Mouse (Mus musculus): ENCODE data around the gene Fam161a. TPM values are rescaled to one million over a fixed set of nuclear protein-coding genes. Genes with fewer than 3 reads are reported as not detected.
A peak's percentile ranks its signal among the peaks of the same experiment; 100 is the strongest.

Gene Fam161a
- polyA plus RNA-seq, 1 experiment from 2014 or later, result 0.89 TPM

GRCm38 (mm10) chr11:22978215-22978614 is 29.1 kb upstream of the Fam161a start:
- Histone ChIP-seq H3K27me3 (no peaks in the 10 kb centered on the region), H3K9me3 (replicated peaks) (no peaks in the 10 kb centered on the region), H3K27ac (no peak overlapping the region), H3K4me2 (no peak overlapping the region), H3K4me3 (no peak overlapping the region), H3K9ac (no peak overlapping the region), H3K4me1 (replicated peaks) (peaks cover 29% of the 10 kb centered on the region), H3K36me3 (peaks cover 15% of the 10 kb centered on the region; the same call in 1 of the 2 replicates)
- WGBS, result 83% methylated on average over 3 of the region's 3 CpGs
- no peak for ATAC-seq (replicated peaks; ENCODE audit: insufficient number of reproducible peaks, insufficient read depth, low FRiP score, low read depth)

DNA sequence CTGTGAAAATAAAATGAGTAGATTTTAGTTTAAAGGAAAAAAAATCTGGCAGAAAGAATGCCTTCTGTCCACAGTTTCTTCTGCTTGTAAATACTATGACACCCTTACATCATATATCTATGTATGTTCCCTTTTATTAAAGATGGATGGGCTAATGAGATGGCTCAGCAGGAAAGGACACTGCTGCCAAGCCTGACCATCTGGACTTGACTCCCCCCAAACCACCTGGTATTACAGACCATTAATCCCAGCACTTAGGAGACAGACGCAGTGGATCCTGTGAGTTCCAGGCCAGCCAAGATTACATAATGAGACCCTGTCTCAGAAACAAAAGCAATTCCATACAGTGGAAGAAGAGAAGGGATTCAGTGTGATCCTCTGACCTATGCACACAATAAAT is 28.6 kb upstream of the Fam161a start:
- H3K27me3 ChIP-seq, result no peaks in the 10 kb centered on the region
- H3K27ac ChIP-seq, result no peak overlapping the region
- H3K4me2 ChIP-seq, result no peak overlapping the region
- no peaks in the 10 kb centered on the region for H3K9me3 ChIP-seq (replicated peaks)
- 52% methylated on average over 1 of the region's 1 CpGs for WGBS
- H3K4me3 ChIP-seq, result no peak overlapping the region
- peaks cover 15% of the 10 kb centered on the region; the same call in 1 of the 2 replicates for H3K36me3 ChIP-seq
- H3K4me1 ChIP-seq (replicated peaks), result peaks cover 29% of the 10 kb centered on the region
- ATAC-seq (replicated peaks; ENCODE audit: insufficient number of reproducible peaks, insufficient read depth, low FRiP score, low read depth), result no peak
- H3K9ac ChIP-seq, result no peak overlapping the region

DNA sequence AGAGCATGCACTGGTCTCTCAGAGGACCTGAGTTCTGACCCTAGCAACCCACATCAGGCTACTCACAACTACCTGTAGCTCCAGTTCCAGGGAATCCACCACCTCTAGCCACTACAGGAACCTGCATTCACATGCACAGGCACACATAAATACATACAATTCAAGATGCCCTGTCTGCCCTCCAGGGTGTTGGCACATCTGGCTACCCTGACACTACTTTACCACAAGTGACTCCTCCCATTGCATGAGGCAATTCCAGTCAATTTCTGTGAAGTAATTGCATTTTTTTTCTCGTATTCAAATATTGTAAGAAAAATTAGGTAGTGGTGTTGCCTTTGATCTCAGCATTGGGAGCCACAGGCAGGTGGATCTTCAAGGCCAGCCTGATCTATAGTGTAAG is 28.1 kb upstream of the Fam161a start:
- 82% methylated on average over 1 of the region's 1 CpGs for WGBS
- ATAC-seq (replicated peaks; ENCODE audit: insufficient number of reproducible peaks, insufficient read depth, low FRiP score, low read depth), result no peak
- no peak overlapping the region for H3K9ac ChIP-seq
- H3K27ac ChIP-seq, result no peak overlapping the region
- H3K4me2 ChIP-seq, result no peak overlapping the region
- H3K4me1 ChIP-seq (replicated peaks), result peaks cover 28% of the 10 kb centered on the region
- no peak overlapping the region for H3K4me3 ChIP-seq
- no peaks in the 10 kb centered on the region for H3K27me3 ChIP-seq
- H3K36me3 ChIP-seq, result peaks cover 15% of the 10 kb centered on the region; the same call in 1 of the 2 replicates
- H3K9me3 ChIP-seq (replicated peaks), result no peaks in the 10 kb centered on the region

DNA sequence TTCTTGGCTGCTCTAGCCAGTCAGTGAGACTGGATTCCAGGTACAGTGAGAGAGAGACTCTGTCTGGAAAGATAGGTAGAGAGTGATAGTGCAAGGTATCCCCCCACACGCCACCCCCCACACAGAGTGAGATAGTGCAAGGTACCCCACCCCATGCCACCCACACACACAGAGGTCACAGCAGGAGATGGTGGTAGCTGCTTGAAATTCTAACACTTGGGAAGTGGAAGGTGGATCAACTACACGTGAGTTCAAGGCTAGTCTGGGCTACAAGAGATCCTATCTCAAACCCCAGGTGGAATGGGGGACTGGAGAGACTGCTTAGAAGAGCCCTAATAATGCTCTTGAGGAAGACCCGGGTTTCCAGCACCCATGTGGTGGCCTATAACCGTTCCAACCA is 26.3 kb upstream of the Fam161a start:
- H3K4me3 ChIP-seq, result peak overlapping the region; percentile 82
- H3K9ac ChIP-seq, result peak overlapping the region; percentile 79
- peaks cover 15% of the 10 kb centered on the region; the same call in 1 of the 2 replicates for H3K36me3 ChIP-seq
- 36% methylated on average over 4 of the region's 4 CpGs for WGBS
- peaks cover 19% of the 10 kb centered on the region for H3K4me1 ChIP-seq (replicated peaks)
- H3K9me3 ChIP-seq (replicated peaks), result no peaks in the 10 kb centered on the region
- peak overlapping the region; percentile 98 for H3K27ac ChIP-seq
- H3K27me3 ChIP-seq, result no peaks in the 10 kb centered on the region
- H3K4me2 ChIP-seq, result peak overlapping the region; percentile 77
- ATAC-seq (replicated peaks; ENCODE audit: insufficient number of reproducible peaks, insufficient read depth, low FRiP score, low read depth), result no peak

DNA sequence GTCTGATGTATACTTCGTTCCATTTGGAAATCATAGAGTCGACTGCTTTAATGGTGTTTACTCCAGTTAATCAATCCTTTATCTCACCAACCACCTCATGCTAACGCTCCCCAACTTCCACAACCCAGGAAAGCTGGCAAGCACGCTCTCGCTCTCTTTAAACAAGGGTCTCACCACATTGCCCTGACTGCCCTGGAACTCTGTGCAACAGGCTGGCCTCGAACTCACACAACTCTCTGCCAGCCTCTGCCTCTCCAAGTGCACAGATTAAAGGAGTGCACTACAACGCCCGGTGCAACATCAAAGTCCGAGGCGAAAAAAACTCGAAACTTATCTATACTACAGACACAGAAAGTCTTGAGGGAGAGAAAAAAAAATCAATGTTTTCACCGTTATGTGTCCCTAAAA is 25.8 kb upstream of the Fam161a start:
- peaks cover 19% of the 10 kb centered on the region for H3K4me1 ChIP-seq (replicated peaks)
- H3K27me3 ChIP-seq, result no peaks in the 10 kb centered on the region
- peak overlapping the region; percentile 82 for H3K4me3 ChIP-seq
- 2% methylated on average over 12 of the region's 12 CpGs for WGBS
- peak; percentile 12; the same call in 1 of the 2 replicates for ATAC-seq (replicated peaks; ENCODE audit: insufficient number of reproducible peaks, insufficient read depth, low FRiP score, low read depth)
- H3K27ac ChIP-seq, result peak overlapping the region; percentile 98
- H3K9me3 ChIP-seq (replicated peaks), result no peaks in the 10 kb centered on the region
- peak overlapping the region; percentile 79 for H3K9ac ChIP-seq
- H3K36me3 ChIP-seq, result peaks cover 15% of the 10 kb centered on the region; the same call in 1 of the 2 replicates
- H3K4me2 ChIP-seq, result peak overlapping the region; percentile 77

DNA sequence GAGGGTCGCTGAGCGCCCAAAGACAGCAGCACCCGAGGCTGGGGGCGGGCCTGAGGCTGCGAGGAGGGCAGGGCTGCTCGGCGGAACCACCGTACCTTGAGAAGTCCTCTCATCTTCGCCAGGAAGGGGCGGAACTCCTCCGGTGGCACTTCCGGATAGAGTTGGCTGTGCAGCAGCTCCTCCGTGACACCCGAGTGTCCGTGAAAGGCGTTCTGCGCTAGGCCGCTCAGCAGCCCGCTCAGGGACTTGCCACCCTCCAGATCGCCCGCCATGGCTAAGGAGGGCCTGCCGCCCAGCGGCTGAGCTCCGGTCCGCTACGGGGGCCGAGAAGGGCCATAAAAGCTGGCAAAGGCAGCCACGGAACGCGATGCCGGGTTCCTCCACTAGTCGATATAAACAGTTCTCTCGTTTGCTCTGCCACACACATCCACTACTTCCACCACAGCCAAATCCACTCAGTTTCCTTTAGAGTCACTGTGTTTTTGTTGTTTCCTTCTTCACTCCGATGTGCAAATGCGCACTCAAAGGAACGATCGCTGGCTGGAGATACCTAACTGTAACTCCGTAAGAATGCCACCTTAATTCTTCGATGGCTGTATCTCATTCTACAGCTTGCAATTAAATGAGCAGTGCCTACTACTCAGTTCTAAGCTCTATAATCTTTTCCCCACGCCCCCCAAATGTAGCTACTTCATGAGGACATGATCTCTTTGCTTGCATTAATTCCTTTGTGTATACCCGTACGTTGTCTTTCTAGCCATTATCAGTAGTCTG is 25.2 kb upstream of the Fam161a start, which contains the start of the genes Gm28048 and Commd1:
Gene Gm28048 (minus strand): TSS at position 107 of the 774 bp plus-strand sequence.
Gene Commd1 (minus strand): TSS at position 399 of the 774 bp plus-strand sequence.
- peak within 1 kb of the TSS; percentile 77 for H3K4me2 ChIP-seq
- H3K4me1 ChIP-seq (replicated peaks), result peaks cover 16% of the 10 kb centered on the region
- H3K27me3 ChIP-seq, result no peaks in the 10 kb centered on the region
- 3% methylated on average over 42 of the region's 42 CpGs for WGBS
- ATAC-seq (replicated peaks; ENCODE audit: insufficient number of reproducible peaks, insufficient read depth, low FRiP score, low read depth), result peak; percentile 91
- H3K36me3 ChIP-seq, result peaks cover 11% of the 10 kb centered on the region; the same call in 1 of the 2 replicates
- H3K27ac ChIP-seq, result peak within 1 kb of the TSS; percentile 98
- H3K4me3 ChIP-seq, result peak within 1 kb of the TSS; percentile 82
- peak within 1 kb of the TSS; percentile 79 for H3K9ac ChIP-seq
- H3K9me3 ChIP-seq (replicated peaks), result no peaks in the 10 kb centered on the region

GRCm38 (mm10) chr11:22982846-22983245 is 24.5 kb upstream of the Fam161a start:
- Histone ChIP-seq H3K4me1 (replicated peaks) (peaks cover 16% of the 10 kb centered on the region), H3K4me2 (peak overlapping the region; percentile 77), H3K27me3 (no peaks in the 10 kb centered on the region), H3K27ac (0 out of 2 replicates have a peak overlapping the region, but pooled peaks have one; percentile 98), H3K9me3 (replicated peaks) (no peaks in the 10 kb centered on the region), H3K36me3 (0 out of 2 replicates have a peak, but pooled peaks cover 5% of the 10 kb centered on the region), H3K9ac (no peak overlapping the region), H3K4me3 (no peak overlapping the region)
- WGBS, result 75% methylated on average over 6 of the region's 6 CpGs
- ATAC-seq (replicated peaks; ENCODE audit: insufficient number of reproducible peaks, insufficient read depth, low FRiP score, low read depth), result no peak

DNA sequence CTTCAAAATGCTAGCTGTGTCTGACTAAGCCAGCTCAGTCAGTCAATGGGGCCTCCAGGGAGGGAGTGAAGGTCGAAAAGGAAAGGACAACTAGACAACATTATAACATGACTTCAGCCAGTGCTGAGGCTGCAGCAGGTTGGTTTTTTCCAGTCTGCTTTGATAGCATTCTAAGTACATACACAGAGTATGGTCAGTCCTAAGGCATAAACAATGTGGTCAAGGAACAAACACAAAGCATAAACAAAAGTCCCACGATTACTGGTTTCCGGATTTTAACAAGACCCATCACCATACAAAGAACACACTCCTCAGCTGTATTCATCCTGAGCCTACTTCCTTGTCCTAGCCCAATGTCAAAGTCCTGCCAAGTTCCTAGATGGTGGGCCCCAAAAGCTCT is 21.8 kb upstream of the Fam161a start:
- no peak for ATAC-seq (replicated peaks; ENCODE audit: insufficient number of reproducible peaks, insufficient read depth, low FRiP score, low read depth)
- H3K4me2 ChIP-seq, result no peak overlapping the region
- peaks cover 10% of the 10 kb centered on the region for H3K4me1 ChIP-seq (replicated peaks)
- H3K27me3 ChIP-seq, result no peaks in the 10 kb centered on the region
- no peak overlapping the region for H3K9ac ChIP-seq
- H3K9me3 ChIP-seq (replicated peaks), result no peaks in the 10 kb centered on the region
- no peak overlapping the region for H3K27ac ChIP-seq
- 74% methylated on average over 3 of the region's 3 CpGs for WGBS
- no peak overlapping the region for H3K4me3 ChIP-seq
- H3K36me3 ChIP-seq, result no peaks in the 10 kb centered on the region

GRCm38 (mm10) chr11:22987357-22987756 is 20.0 kb upstream of the Fam161a start:
- ATAC-seq (replicated peaks; ENCODE audit: insufficient number of reproducible peaks, insufficient read depth, low FRiP score, low read depth), result no peak

DNA sequence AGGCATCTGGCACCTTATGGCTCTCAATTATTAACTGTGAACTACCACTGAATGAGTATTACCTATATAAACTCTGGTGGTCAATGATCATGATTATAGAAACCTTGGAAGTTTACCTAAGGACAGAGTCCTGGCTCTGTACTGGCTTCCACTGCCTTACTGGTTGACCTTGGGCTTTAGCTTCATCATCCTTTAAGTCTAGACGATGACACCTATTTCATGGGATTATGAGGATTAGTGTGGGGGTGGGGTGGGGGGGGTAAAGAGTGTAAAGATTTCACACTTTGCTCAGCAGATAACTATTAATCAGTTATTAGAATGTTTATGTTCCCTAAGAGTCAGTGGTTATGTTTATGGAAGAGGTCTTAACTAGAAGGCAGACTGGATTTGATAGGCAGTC is 17.5 kb upstream of the Fam161a start:
- Histone ChIP-seq H3K27me3 (no peaks in the 10 kb centered on the region), H3K4me1 (replicated peaks) (peaks cover 12% of the 10 kb centered on the region), H3K9me3 (replicated peaks) (no peaks in the 10 kb centered on the region), H3K27ac (peak overlapping the region; percentile 89), H3K9ac (peak overlapping the region; percentile 92), H3K36me3 (peaks cover 15% of the 10 kb centered on the region), H3K4me3 (peak overlapping the region; percentile 95), H3K4me2 (peak overlapping the region; percentile 88)
- 32% methylated on average over 1 of the region's 1 CpGs for WGBS
- no peak for ATAC-seq (replicated peaks; ENCODE audit: insufficient number of reproducible peaks, insufficient read depth, low FRiP score, low read depth)

More at GRCm38 (mm10) chr11:22987357-22987756, 20.0 kb upstream of the Fam161a start:
- Histone ChIP-seq H3K9me3 (replicated peaks) (no peaks in the 10 kb centered on the region), H3K9ac (no peak overlapping the region), H3K27me3 (no peaks in the 10 kb centered on the region), H3K27ac (no peak overlapping the region), H3K4me2 (no peak overlapping the region), H3K4me3 (no peak overlapping the region), H3K4me1 (replicated peaks) (peaks cover 12% of the 10 kb centered on the region), H3K36me3 (no peaks in the 10 kb centered on the region)
- 46% methylated on average over 2 of the region's 2 CpGs for WGBS

DNA sequence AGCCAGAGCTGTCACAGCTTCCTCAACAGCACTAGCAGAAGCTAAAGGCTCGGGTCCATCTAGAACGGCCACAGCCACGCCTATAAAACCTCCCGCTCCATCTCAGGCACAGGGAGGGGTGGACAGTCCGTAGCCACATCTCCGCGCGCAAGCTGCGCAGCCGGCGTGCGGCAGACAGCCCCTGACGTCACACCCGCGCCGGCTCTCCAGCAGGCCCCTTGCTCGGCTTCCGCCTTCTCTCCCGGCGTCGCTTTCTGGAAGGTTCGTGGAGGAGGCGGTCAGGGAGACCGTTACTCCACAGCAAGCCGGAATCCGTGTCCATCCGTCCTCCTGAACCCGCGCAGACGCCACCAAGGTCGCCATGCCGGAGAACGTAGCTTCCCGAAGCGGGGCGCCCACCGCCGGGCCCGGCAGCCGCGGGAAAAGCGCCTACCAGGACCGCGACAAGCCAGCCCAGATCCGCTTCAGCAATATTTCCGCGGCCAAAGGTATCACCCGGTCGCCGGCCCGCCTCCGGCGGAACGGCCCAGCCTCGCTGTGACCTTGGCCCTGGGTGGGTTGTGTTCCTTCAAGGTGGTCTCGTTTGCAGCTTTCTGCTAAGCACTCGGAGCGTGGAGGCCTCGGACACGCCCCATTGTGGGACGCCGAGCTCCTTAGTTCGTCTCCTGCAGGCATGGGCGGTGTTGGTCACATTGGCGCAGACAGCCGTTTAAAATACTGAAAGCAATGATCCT is 16.8 kb upstream of the Fam161a start, which contains the start of gene Cct4:
Gene Cct4 (plus strand): TSS at position 127 of the 734 bp plus-strand sequence.
- Histone ChIP-seq H3K9me3 (replicated peaks) (no peaks in the 10 kb centered on the region), H3K4me3 (peak within 1 kb of the TSS; percentile 95), H3K4me2 (peak within 1 kb of the TSS; percentile 88), H3K36me3 (peaks cover 23% of the 10 kb centered on the region), H3K27me3 (no peaks in the 10 kb centered on the region), H3K9ac (peak within 1 kb of the TSS; percentile 92), H3K4me1 (replicated peaks) (peaks cover 12% of the 10 kb centered on the region), H3K27ac (peak within 1 kb of the TSS; percentile 89)
- WGBS, result under 1% methylated on average over 66 of the region's 66 CpGs
- peak; percentile 98 for ATAC-seq (replicated peaks; ENCODE audit: insufficient number of reproducible peaks, insufficient read depth, low FRiP score, low read depth)
